Mouse (Mus musculus) intestine, embryonic 15.5 days (tissue): Measurements from ENCODE around the gene Aip. TPM values are rescaled to one million over a fixed set of nuclear protein-coding genes. Genes with fewer than 3 reads are reported as not detected.
"Not testable (repeated sequence)": the region's sequence is repeated elsewhere in the genome, so short reads cannot be mapped to it uniquely, and the experiment has no call there.

ENCODE experiments used
- ATAC-seq: fragments of 200-750 bp; cut with Nextera tagmentation; 2 replicates; pipeline ENCODE4 v1.8.0; 2017; ENCODE audit warnings: moderate TSS enrichment, moderate library complexity
- H3K27ac ChIP-seq: fragments of 300-500 bp; sonication (generic); 2 replicates; pipeline ENCODE4 v1.5.1; 2015; ENCODE audit warnings: mild to moderate bottlenecking, inconsistent platforms
- H3K27me3 ChIP-seq: fragments of 300-500 bp; sonication (generic); replicated peaks from 2 replicates; pipeline ENCODE4 v1.6.1; 2015; ENCODE audit warnings: inconsistent platforms
- H3K36me3 ChIP-seq: fragments of 300-500 bp; sonication (generic); 2 replicates; pipeline ENCODE4 v1.6.1; 2015; ENCODE audit warnings: inconsistent platforms
- H3K4me1 ChIP-seq: fragments of 300-500 bp; sonication (generic); replicated peaks from 2 replicates; pipeline ENCODE4 v1.6.1; 2015; ENCODE audit warnings: inconsistent platforms
- H3K4me2 ChIP-seq: fragments of 300-500 bp; sonication (generic); replicated peaks from 2 replicates; pipeline ENCODE4 v1.6.1; 2015; ENCODE audit warnings: mild to moderate bottlenecking, inconsistent platforms
- H3K4me3 ChIP-seq: fragments of 300-500 bp; sonication (generic); replicated peaks from 2 replicates; pipeline ENCODE4 v1.5.1; 2015; ENCODE audit warnings: inconsistent platforms
- H3K9ac ChIP-seq: fragments of 300-500 bp; sonication (generic); 2 replicates; pipeline ENCODE4 v1.6.1; 2015; ENCODE audit warnings: inconsistent platforms
- H3K9me3 ChIP-seq: fragments of 300-500 bp; sonication (generic); 2 replicates; pipeline ENCODE4 v1.6.1; 2016; ENCODE audit warnings: inconsistent platforms
- WGBS: fragments of 180-500 bp; shearing (Covaris S2); methylation state at CpG from one replicate; pipeline ENCODE4 v1.1.7; 2015; 5-methylcytosine and 5-hydroxymethylcytosine counted together
- polyA plus RNA-seq: library from polyadenylated mRNA; unstranded; fragments of >200 nt; fragmentation: Nextera tagmentation; extraction: Ambion mirVana; gene quantifications from 2 replicates; pipeline ENCODE4 v1.2.1, GENCODE M21; 2015

Gene Aip
- polyA plus RNA-seq, 1 experiment from 2014 or later: 75.0 TPM

GRCm38 (mm10) chr19:4143759-4144268, 18.2 kb upstream of the Aip start, which contains the start of gene Cabp4:
TSS of gene Cabp4 (minus strand) at chr19:4144033.
- H3K27me3 ChIP-seq: no peaks in the 10 kb centered on the region
- no peak within 1 kb of the TSS for H3K9ac ChIP-seq
- no peak within 1 kb of the TSS for H3K4me3 ChIP-seq
- WGBS: 86% methylated on average over 7 of the region's 7 CpGs
- H3K9me3 ChIP-seq: no peaks in the 10 kb centered on the region
- H3K27ac ChIP-seq: no peak within 1 kb of the TSS
- H3K36me3 ChIP-seq: no peaks in the 10 kb centered on the region
- no peak within 1 kb of the TSS for H3K4me2 ChIP-seq
- peaks cover 6% of the 10 kb centered on the region for H3K4me1 ChIP-seq
- no peak for ATAC-seq

DNA sequence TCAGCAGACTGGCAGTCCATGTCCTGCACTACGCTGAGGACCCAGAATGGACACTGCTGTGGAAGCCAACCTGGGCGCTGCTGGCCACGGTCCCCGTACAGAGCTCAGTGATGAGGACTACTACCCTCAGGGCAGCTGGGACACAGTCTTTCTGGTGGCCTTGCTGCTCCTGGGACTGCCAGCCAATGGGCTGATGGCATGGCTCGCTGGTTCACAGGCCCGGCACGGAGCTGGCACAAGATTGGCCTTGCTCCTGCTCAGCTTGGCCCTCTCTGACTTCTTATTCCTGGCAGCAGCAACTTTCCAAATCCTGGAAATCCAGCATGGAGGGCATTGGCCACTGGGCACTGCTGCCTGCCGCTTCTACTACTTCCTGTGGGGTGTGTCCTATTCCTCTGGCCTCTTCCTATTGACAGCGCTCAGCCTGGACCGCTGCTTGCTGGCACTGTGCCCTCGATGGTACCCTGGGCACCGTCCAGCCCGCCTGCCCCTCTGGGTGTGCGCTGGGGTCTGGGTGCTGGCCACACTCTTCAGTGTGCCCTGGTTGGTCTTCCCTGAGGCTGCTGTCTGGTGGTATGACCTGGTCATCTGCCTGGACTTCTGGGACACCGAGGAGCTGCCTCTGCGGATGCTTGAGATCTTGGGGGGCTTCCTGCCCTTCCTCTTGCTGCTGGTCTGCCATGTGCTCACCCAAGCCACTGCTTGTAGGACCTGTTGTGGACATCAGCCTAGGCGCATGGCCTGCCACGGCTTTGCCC, 16.9 kb upstream of the Aip start:
- 86% methylated on average over 18 of the region's 18 CpGs for WGBS
- no peak for ATAC-seq
- Histone ChIP-seq H3K4me2 (no peak overlapping the region), H3K36me3 (no peaks in the 10 kb centered on the region), H3K27ac (no peak overlapping the region), H3K4me3 (no peak overlapping the region), H3K9ac (no peak overlapping the region), H3K4me1 (peaks cover 2% of the 10 kb centered on the region; the same call in 1 of the 2 replicates), H3K9me3 (no peaks in the 10 kb centered on the region), H3K27me3 (no peaks in the 10 kb centered on the region)

- no peaks in the 10 kb centered on the region for H3K27me3 ChIP-seq
- no peak overlapping the region for H3K9ac ChIP-seq
- no peak overlapping the region for H3K4me3 ChIP-seq
- H3K36me3 ChIP-seq: no peaks in the 10 kb centered on the region
- WGBS: 81% methylated on average over 6 of the region's 6 CpGs
- no peaks in the 10 kb centered on the region for H3K4me1 ChIP-seq
- no peak overlapping the region for H3K4me2 ChIP-seq
- no peaks in the 10 kb centered on the region for H3K9me3 ChIP-seq
- no peak for ATAC-seq
- H3K27ac ChIP-seq: no peak overlapping the region
These were observed 14.5 kb upstream of the Aip start for GRCm38 (mm10) chr19:4140147-4140546.

DNA sequence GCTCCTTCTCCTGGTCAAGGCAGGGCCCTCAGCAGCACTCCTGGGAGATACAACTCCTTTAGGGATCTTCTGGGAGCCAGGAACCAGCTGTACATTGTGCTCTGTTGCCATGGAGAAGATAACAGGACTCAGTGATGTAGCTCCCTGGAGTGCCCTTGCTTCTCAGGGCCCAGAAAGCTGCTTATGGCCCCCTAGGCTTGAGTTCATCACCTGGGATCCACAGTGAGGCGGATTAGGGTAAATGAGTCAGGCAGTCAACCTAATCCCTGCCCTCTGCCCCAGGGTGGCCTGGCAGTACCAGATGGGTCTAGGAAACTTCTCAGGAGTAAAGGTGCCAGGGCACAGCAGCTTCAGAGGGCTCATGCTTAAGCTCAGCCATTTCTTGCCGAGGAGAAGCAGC, 13.8 kb upstream of the Aip start, which contains the start of gene Gpr152:
Gene Gpr152, plus strand, starts transcription at position 342 of the 400 bp plus-strand sequence.
- Histone ChIP-seq H3K4me1 (no peaks in the 10 kb centered on the region), H3K9me3 (no peaks in the 10 kb centered on the region), H3K36me3 (no peaks in the 10 kb centered on the region), H3K27me3 (no peaks in the 10 kb centered on the region), H3K9ac (no peak within 1 kb of the TSS), H3K4me3 (no peak within 1 kb of the TSS), H3K4me2 (no peak within 1 kb of the TSS), H3K27ac (no peak within 1 kb of the TSS)
- ATAC-seq: no peak
- 82% methylated on average over 2 of the region's 2 CpGs for WGBS

DNA sequence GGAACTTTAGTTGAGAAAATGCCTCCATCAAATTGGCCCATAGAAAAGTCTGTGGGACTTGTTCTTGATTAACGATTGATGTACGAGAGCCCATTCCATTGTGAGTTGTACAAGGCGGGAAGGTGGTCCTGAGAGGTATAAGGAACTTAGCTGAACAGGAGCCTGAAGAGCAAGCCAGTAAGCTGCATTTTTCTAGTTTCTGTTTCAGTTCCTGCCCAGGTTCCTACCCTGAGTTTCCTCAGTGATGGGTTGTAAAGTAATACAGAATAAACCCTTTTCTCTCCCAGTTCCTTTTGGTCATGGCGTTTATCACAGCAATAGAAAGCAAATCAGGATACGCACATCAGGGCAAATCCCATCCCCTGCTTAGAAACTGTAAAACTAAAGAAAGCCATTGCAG, 12.3 kb upstream of the Aip start:
- H3K9ac ChIP-seq: no peak overlapping the region
- no peaks in the 10 kb centered on the region for H3K27me3 ChIP-seq
- no peaks in the 10 kb centered on the region for H3K9me3 ChIP-seq
- ATAC-seq: no peak
- no peak overlapping the region for H3K4me3 ChIP-seq
- no peak overlapping the region for H3K27ac ChIP-seq
- WGBS: 80% methylated on average over 5 of the region's 5 CpGs
- no peaks in the 10 kb centered on the region for H3K4me1 ChIP-seq
- no peak overlapping the region for H3K4me2 ChIP-seq
- peaks cover under 1% of the 10 kb centered on the region; the same call in 1 of the 2 replicates for H3K36me3 ChIP-seq

- 81% methylated on average over 5 of the region's 5 CpGs for WGBS
- Histone ChIP-seq H3K9ac (no peak overlapping the region), H3K36me3 (peaks cover 12% of the 10 kb centered on the region), H3K27me3 (no peaks in the 10 kb centered on the region), H3K4me3 (no peak overlapping the region), H3K4me1 (no peaks in the 10 kb centered on the region), H3K9me3 (no peaks in the 10 kb centered on the region), H3K4me2 (no peak overlapping the region), H3K27ac (no peak overlapping the region)
- no peak for ATAC-seq
These were observed 10.8 kb upstream of the Aip start for GRCm38 (mm10) chr19:4136463-4136862.

- not testable (repeated sequence) for H3K27ac ChIP-seq, H3K4me1 ChIP-seq, H3K27me3 ChIP-seq, H3K9ac ChIP-seq, H3K9me3 ChIP-seq, H3K4me3 ChIP-seq, H3K4me2 ChIP-seq
- ATAC-seq: peak; percentile 50
- H3K36me3 ChIP-seq: peaks cover 12% of the 10 kb centered on the region
- 20% methylated on average over 8 of the region's 8 CpGs for WGBS
These were observed 10.3 kb upstream of the Aip start for GRCm38 (mm10) chr19:4135963-4136345.

GRCm38 (mm10) chr19:4135229-4135962, 9.7 kb upstream of the Aip start:
- H3K36me3 ChIP-seq: peaks cover 12% of the 10 kb centered on the region
- not testable (repeated sequence) for H3K9me3 ChIP-seq, H3K4me3 ChIP-seq, H3K4me1 ChIP-seq, H3K4me2 ChIP-seq, H3K27me3 ChIP-seq, ATAC-seq, H3K9ac ChIP-seq, H3K27ac ChIP-seq
- 83% methylated on average over 6 of the region's 6 CpGs for WGBS

DNA sequence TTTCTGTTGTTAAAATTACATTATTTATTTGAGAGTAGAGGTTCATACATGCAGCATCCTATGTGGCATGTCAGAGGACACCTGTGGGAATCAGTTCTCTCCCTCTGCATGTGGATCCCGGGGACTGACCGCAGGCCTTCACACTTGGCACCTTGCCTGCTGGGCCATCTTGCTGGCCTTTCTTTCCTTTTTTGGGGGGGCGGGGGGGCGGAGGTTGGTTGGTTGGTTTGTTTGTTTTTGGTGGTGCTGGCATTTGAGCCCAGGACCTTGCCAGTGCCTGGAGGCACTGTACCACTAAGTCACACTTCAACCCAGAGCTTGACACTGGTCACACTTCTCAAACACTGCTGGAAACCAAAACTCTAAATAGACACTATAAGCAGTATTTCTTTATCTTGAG, 8.7 kb upstream of the Aip start:
- Histone ChIP-seq H3K4me1 (no peaks in the 10 kb centered on the region), H3K9me3 (no peaks in the 10 kb centered on the region), H3K4me2 (no peak overlapping the region), H3K9ac (no peak overlapping the region), H3K27ac (no peak overlapping the region), H3K27me3 (no peaks in the 10 kb centered on the region), H3K4me3 (no peak overlapping the region), H3K36me3 (peaks cover 17% of the 10 kb centered on the region)
- WGBS: 97% methylated on average over 4 of the region's 4 CpGs
- no peak for ATAC-seq

GRCm38 (mm10) chr19:4131768-4132167, 6.1 kb upstream of the Aip start:
- no peak overlapping the region for H3K27ac ChIP-seq
- H3K4me2 ChIP-seq: no peak overlapping the region
- H3K27me3 ChIP-seq: no peaks in the 10 kb centered on the region
- WGBS: 85% methylated on average over 2 of the region's 2 CpGs
- peaks cover 4% of the 10 kb centered on the region for H3K4me1 ChIP-seq
- no peak overlapping the region for H3K4me3 ChIP-seq
- H3K9ac ChIP-seq: no peak overlapping the region
- peaks cover 20% of the 10 kb centered on the region for H3K36me3 ChIP-seq
- H3K9me3 ChIP-seq: no peaks in the 10 kb centered on the region
- ATAC-seq: no peak

- peaks cover 20% of the 10 kb centered on the region for H3K36me3 ChIP-seq
These were observed 5.4 kb upstream of the Aip start for GRCm38 (mm10) chr19:4131075-4131474.

DNA sequence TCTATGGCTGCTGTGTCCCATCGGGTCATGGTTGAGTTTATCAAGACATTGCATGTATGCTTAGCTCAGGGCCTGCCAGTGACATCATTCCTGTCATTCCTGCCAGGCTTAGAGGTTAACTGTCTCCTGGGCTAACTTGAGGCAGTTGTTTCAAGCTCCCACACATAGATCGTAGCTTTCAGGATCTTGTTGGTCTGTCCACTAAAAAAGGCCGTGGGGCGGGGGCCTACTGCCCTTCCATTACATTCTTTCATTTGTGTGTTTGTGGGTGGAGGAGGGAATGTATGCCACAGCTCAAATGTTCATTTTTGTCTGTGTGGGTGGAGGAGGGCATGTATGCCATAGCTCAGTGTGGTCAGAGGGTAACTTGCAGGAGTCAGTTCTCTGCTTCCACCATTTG, 4.4 kb upstream of the Aip start:
- 92% methylated on average over 4 of the region's 4 CpGs for WGBS
- Histone ChIP-seq H3K4me1 (peaks cover 8% of the 10 kb centered on the region), H3K9me3 (no peaks in the 10 kb centered on the region), H3K4me3 (no peak overlapping the region), H3K27ac (no peak overlapping the region), H3K27me3 (no peaks in the 10 kb centered on the region), H3K9ac (no peak overlapping the region), H3K36me3 (peaks cover 20% of the 10 kb centered on the region), H3K4me2 (no peak overlapping the region)
- no peak for ATAC-seq

More at GRCm38 (mm10) chr19:4131075-4131474, 5.4 kb upstream of the Aip start:
- no peak overlapping the region for H3K4me3 ChIP-seq
- H3K27ac ChIP-seq: no peak overlapping the region
- no peak for ATAC-seq
- no peaks in the 10 kb centered on the region for H3K9me3 ChIP-seq
- peaks cover 8% of the 10 kb centered on the region for H3K4me1 ChIP-seq
- no peaks in the 10 kb centered on the region for H3K27me3 ChIP-seq
- no peak overlapping the region for H3K4me2 ChIP-seq
- H3K9ac ChIP-seq: no peak overlapping the region
- WGBS: 91% methylated on average over 5 of the region's 5 CpGs
